Mouse (Mus musculus): Measurements from ENCODE around the gene Camk1d.

Gene Camk1d

DNA sequence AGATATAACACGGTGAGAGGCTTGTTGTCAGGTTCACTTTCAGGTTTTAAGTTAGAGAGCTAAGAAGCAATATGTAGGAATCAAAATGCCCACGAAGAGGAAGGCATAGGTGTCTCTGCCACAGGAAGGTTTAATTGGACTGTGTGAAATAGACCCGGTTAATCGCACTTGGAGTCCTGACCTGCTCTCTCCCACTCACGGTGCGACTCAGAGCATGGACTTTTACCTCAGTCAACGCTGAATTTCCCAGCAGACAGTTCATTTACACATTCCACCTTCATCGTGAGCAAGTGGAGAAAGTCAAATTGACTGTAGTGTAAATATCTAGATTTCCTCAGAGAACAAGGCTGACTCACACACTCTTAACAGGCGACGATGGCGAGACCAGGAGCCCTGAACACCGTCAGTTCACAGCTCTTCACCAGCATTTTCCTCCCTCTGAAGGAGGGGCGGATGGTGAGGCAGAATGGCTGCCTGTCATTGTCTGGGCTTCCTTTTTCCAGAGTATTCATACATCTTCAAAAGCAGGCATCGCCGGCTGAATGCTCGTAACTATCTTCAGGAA lies 255.6 kb downstream of the Camk1d start:
- DNase-seq: no peak

DNA sequence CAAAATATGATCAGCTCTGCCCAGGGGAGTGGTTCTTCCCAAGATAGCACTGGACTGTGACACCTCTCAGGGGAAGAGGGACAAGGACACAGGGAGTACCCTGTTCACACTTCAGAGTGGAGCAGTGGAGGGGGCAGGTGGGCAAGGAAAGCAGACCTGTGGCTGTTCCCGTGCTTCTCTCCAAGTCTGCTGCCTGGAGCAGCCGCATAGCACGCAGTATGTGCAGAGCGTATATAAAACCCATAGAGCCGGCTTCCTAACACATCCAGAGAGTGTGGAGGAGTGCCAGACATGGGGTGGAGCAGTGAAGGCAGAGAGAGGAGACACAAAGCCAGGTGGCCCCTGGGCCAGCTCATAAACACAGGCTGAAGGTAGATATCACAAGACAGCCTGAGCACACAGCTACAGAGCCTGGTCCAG lies 256.2 kb downstream of the Camk1d start:
- no peak for DNase-seq

DNA sequence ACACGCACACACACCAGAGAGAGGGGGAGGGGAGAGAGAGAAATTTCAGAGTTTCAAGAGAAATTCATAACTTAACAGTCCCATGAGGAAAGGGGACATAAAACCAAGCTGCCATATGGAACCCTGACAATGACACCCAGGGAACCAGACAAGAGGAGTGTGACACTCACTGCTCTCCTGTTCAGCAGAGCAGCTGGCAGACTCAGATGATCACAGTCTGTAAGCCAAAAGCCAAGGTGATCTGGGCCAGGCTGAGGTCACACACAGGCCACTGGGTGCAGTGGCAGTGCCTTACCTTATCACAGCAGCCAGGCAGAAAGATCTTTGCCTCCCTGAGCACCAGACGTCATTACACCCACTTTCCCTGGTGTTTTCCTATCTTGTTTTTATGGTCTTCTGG lies 258.2 kb downstream of the Camk1d start:
- DNase-seq: no peak

DNA sequence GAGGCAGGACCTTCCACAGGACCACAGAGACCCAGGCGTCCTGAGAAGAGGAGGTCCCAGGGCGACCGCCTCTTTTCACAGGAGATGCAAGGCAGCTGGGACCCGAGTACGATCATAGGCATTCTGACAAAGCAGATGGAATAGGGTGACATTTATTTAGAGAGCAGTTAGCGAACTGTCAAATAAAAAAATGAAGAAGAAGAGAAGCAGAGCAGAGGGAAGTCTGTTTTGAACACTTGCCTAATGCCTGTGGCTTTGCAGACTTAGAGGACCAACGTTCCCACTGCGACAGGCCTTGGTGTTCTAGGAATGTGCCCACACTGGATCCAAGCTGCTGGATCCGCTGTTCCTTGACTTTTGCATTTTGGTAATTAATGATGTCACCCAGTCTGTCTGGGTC lies 259.5 kb downstream of the Camk1d start:
- DNase-seq: no peak

DNA sequence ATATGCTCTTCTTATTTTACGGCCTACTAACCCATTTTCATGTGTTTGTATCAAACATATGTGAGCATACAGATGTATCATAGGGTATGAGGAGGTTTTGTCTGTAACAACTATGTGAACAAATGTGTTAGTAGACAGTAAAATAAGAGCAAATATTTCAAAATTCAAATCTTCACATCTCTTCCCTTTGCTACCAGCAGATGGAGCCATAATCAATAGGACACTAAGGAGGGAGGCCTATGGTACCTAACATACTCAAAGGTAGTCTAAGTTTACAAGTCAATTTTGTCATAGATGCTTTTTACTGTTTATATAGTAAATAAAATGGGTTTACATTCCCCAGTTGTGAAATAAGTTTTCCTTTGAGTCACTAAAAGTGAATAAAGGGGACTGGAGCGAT lies 262.7 kb downstream of the Camk1d start:
- DNase-seq: peak; percentile 29

DNA sequence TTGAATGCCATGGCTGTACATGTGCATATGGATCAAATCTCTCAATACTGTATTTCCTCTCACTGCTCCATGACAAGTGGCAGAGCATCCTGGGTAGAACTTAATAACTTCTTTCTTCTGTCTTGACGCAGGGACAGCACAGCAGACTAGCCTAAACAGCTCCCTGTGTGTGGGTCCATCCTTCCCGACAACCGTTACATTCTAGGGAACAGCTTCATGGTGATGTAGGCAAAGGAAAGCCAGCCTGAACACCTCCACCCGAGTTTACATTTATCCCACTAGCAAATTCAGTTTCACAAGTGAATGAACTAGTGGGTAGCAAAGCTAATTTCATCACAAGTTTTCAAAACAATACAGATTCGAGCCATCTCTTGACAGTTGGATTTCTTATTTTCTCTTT lies 269.0 kb downstream of the Camk1d start:
- DNase-seq: no peak

DNA sequence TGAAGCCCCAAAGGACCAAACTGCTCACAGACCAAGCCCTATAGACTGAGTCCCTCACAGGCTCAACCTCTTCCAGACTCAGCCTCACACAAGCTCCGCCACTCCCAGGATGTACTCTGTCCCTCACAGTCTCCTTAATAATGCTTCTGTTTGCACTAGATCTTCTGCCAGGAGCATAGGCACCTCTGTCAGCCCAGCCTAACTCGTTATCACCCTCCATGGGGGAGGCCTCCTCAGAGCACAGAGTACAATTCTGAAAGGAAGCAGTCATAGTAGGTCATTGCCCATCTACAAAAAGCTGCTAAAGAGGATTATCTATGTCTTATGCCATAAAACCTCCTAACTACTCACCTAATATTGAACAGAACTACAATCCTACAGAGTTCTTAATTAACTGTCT lies 276.6 kb downstream of the Camk1d start:
- no peak for DNase-seq

DNA sequence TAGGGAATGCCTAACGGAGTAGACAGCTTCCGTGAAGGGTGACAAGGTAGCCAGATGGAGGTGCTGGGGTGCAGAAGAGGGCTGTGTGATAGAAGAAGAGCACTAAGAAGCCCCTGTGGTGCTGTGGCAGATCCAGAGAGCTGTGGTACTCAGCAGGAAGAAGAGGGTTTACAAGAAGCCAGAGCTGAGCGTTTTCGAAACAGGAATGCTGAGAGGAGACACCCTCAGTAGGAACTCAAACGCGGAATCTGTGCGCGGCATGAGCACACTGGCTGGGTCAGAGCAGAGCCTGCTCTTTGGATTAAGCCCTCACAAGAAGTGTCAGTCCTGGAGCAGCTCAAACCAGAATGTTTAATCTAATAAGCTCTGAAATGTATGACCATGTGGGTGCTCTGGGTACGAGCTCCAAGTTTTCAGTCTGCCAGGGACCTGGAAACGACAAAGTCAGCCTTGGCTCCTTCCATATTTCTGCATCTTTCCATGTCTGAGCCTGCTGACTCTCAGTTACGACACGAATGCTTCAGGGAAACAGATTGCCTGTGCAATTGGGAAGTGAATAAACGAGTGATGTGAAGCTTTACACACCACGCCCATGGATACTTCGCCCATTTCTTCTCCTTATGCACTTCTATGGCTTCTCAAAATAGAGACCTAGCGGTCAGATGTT lies 278.6 kb downstream of the Camk1d start:
- DNase-seq: no peak

DNA sequence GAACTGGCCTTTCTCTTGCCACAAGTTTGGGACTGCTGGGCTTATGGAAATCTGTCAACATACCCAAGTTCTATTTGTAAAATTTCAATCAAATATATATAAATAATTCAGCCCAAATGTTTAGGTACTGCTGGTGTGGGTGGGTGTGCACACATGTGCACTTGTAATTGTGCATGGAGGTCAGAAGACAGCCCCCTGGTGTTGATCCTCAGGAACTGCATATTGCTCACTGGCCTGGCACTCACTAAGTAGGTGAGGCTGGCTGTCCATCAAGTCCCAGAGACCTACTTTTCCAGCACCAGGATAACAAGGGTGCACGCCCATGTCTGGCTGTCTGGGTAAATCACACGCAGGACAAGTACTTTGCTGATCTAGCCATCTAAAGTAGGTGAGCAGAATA lies 283.0 kb downstream of the Camk1d start:
- no peak for DNase-seq

DNA sequence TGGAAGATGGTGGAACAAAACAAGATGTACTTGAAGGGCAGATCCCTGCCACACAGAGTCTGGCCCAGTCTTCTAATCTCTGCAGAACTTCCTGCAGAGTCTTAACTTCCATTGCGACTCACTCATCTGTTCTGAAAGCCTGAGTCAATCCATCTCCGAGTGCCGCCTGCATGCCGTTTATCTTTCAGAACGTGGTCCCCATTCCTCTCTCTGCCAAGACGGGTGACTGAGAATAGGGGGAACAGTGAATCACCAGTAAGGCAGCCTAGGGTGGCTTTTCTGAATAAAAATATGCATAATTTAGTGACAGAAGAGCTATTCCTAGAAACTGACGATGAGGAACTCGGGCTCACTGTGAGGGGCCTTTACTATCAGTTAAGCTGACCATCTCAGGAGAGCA lies 284.4 kb downstream of the Camk1d start:
- no peak for DNase-seq

DNA sequence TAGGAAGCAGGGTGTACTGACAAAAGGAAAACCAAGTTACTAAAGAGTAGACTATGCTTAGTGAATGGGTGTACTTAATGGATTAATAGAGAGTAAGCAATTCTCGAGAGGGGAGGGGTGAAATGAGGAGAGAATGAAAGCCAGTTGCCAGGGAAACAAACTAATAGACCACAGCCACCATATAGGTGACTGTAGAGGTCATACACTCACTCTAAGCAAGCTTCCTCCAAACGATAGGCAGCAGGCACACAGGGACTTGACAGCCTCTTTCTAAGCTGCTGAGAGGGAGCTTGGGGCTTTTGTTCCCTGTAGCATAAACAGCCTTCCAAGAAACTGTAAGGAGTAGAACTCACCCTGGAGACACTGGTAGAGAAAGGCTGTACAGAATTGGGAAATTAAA lies 288.2 kb downstream of the Camk1d start:
- DNase-seq: no peak

DNA sequence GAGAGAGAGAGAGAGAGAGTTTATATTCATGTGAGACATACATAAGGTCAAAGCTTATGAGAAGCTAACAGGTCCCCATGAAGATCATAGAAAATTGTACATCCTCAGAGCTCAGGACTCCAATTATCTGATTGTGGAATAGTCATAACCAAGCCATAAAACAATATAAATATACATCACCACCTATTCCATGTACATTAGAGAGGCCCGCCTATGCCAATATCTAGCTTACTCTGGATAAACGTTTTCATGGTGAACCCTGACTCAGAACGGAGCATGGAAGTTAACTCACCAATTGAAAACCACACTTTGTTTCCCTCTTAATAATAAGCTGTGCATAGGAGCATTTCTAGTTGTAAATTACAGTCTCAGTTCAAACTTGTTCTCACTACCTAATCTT lies 288.7 kb downstream of the Camk1d start:
- DNase-seq: no peak

DNA sequence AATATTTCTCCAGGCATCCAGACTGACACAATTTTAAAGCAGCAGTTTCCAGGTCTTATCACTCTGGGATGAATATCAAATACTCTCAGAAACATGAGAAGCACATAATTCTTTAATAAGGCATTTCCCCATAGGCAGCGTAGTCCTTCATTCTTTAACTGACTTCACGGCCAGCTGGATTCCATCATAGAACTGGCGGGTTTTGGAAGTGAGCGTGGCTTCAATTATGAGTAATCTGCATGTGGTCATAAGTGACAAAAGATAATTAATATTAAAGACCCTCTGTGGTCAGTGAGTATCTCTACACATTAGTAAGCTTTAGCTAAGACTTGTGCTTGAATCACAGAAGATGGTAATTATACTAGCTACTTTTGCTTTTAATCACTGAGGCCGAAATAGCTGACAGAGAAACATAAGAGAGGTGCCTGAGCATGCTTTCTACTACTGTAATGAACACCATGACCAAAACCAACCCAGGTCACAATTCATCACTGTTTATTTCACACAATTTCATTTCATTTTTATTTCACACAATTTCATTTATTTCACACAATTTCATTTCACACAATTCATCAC lies 293.6 kb downstream of the Camk1d start:
- DNase-seq: no peak

DNA sequence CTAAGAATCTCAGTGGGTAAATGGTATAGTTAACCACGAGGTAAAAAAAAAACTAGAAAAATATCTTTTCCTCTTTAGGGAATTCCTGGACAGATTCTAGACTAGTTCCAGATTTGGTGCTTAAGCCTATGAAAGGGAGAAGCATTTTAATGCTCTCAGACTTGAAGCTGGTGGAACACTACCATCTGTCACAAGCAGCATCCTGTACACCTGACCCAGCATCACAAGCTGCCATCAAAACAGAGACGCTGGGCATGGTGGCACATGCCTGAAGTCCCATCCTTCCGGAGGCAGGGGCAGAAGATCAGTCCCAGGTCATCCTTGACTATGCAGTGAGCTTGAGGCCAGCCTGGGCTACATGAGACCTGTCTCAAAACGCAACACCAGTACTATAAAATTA lies 295.5 kb downstream of the Camk1d start:
- DNase-seq: peak; percentile 16

DNA sequence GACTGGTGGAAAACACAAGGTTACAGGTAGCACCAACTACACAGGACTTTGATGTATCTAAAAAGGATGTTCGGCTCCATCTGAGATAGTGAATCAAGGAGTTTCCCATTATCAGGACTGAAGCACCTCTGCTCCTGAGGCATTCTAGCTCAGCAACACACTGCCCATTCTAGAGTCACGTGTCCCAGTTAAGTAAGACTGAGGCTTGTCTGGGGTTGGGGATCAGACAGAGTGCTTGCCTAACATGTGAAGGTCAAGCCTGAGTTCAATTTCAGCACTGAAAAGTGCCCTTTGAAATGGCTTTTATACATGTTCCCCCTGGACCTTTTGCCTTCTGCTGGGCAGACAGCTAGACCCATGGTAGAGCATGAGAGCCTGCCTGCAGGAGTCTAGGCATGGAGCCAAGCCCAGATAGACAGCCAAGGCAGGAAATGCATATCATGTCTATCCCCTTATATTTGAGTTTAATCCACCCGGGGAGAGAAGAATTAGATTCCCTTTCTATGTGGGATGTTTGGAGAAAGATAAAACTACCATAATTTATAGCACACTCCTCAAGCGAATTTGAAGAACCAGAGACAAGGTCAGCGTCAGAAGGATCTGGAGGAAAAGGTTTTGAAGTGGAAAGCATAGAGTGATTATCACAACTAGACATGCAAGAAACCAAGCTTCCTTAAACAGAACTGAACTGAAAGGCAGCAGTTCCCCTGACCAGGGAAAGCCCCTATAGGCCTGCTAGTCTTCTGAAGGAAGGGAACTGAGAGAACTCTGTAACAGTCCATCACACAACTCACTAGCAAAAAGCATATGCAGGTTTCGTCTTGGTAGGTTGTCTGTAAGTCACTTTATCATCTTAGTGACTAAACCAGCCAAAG lies 296.9 kb downstream of the Camk1d start:
- peak; percentile 34 for DNase-seq

DNA sequence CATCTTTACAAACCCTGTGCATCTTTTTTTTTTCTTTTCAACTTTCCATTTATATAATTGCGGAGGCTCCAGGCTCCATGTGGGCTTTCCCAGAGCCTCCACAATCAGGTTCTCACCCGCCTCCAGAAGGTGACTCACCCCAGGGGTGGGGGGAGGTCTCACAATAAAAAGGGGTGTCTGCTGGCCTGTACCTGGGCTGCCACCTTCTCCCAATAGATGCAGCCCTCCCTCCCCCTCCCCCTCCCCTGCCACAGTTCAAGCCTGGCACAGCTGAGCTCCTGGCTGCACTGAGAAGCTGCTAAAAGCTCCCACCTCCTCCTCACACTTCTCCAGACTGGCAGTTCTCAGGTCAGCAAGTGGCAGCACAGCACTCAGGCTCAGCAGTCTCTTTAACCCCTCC lies 302.5 kb downstream of the Camk1d start:
- no peak for DNase-seq

DNA sequence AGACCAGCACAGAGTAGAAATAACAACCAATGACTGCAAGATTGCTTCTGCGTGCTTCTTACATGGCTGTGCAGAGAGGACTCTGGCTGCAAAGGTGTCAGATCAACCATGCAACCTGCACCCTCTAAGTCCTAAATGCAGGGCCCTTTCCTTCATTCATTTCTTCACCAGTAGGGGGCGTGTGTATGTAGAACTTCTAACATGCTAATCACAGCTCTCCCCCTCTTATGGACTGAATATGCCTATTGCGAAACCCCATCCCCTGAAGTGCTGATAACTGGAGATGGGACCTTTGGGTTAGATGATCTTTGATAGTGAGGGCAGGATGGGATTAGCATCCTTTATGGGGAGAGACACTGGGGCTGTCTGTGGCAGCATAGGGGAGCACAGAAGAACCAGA lies 310.5 kb downstream of the Camk1d start:
- no peak for DNase-seq

DNA sequence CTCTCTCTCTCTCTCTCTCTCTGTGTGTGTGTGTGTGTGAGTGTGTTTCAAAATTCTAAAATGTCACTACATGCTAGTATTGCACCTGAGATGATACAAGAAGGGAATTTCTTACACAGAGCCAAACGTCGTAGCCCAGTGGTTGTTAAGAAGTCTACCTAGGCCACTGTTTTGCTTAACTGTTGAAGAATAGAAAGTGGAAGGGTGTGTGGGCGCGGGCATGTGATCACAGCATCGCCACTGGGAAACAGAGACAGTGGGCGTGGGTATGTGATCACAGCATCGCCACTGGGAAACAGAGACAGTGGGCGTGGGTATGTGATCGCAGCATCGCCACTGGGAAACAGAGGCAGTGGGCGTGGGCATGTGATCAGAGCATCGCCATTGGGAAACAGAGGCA lies 312.3 kb downstream of the Camk1d start:
- DNase-seq: no peak

DNA sequence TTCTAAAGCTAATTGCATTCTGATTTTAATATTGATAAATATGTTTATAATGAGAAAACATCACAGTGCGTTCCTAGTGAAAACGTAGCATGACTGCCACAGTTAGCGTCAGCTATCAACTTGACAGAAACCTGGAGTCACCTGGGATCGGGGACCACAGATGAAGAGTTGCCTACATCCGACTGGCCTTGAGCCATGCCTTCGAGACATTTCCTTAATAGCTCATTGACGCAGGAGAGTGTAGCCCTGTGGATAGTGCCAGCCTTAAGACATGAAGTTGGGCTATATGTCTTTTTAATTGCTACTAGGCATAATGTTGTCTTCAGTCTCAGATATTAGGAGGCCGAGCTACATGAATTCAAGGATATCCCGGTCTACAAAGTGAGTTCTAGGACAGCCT lies 315.8 kb downstream of the Camk1d start:
- DNase-seq: no peak

DNA sequence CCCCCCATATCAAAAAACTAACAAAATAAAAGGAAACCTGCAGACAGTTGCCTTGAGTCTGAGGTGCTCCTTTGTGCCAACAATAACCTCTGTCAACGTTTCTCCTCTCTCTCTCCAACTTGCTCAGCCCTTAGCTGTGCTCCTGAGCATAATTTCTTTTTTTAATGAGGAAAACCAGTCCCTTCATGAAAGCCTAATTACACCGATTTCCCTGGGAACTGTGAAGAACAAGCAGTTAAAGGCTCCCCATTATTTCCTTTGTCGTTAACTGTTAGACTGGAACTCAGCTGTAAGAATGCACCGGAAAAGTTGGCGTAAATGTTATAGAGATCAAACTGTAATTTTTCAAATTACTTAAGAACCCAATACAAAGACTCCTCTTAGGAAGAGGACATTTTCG lies 316.3 kb downstream of the Camk1d start:
- no peak for DNase-seq

DNA sequence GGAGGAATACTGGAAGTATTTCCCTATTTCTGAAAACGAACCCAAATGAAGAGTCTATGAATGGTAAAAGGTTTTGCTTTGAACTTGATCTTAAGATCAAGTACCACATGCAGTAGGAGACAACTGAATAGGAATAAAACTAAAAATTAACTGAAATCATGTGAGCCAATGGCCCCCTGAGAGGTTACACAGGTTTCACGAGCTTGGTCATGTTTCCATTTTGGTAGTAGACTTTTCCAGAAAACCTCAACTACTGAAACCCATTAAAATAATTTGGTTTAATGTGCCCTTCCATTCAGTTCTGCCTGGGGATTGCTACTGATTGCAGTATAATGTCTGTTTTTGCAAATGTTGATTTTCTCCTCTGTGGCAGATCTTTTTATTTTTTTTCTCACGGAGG lies 316.8 kb downstream of the Camk1d start:
- no peak for DNase-seq

DNA sequence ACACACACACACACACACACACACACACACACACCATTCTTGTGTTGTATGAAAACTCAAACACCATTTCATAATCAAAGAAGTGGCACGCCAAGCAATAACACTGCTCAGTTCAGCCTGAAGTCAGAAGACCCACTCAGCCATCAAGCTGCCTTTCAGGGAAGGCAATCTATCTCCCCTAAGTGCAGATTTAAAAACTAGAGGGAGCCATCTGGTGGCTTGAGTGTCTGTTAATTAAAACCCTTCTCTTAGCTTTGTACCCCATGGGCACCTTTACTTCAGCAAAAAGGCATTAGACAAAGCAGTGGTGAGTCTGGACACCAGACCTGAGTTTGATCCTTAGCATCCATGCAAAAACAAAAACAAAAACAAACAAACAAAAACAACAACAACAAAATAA lies 317.9 kb downstream of the Camk1d start:
- DNase-seq: no peak

DNA sequence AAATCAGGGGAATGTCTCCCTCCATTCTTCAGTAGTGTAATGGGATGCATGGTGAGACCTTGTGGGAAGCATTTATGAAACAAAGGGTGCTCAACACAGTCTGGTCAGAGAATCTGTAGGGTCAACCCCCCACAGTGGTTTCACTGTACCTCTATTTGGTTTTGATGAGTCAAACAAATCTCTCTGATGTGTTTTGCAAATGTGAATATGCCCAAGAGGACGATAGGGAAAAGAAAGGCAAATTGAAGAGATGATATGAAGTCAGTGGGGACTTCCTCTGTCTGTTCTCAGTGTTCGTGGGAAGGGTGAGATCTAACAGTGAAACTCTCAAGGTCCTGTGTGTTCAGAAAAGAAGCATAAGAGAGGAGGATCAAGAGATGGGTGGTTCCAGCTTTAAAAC lies 318.4 kb downstream of the Camk1d start:
- no peak for DNase-seq

DNA sequence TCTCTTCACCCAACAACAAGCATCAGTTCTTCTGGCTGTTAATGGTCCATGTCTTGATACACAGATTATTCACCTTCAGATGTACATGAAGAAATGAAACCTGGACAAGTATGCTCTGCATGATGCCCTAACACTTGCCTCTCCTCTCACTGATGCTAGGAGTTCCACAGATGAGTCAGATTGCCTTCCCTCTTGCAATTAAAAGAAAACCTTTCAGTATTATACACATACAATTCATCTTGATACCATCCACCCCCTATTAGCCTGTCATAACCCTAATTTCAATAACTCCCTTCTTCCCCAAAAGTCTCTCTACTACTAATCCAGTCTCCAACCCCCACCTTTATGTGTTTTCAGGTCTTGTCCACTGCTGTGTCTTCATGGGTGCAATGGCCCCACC lies 321.4 kb downstream of the Camk1d start:
- no peak for DNase-seq
